Mouse (Mus musculus): Measurements from ENCODE around the gene Olfr115. TPM values are rescaled to one million over a fixed set of nuclear protein-coding genes. Genes with fewer than 3 reads are reported as not detected.

Olfr115 gene
- not detected in 2 replicates for polyA plus RNA-seq (2016; fragmentation: Nextera tagmentation; extraction: Ambion mirVana)

GRCm38 (mm10) chr17:37627009-37627408, at the start of gene Olfr115, which contains the start of gene Olfr116:
Olfr115 (minus strand) TSS chr17:37627109.
Olfr116 (minus strand) TSS chr17:37627199.
- no peaks in the 10 kb centered on the region for H3K27me3 ChIP-seq (ENCODE audit: poor library complexity, severe bottlenecking)
- 90% methylated on average over 2 of the region's 2 CpGs for WGBS

GRCm38 (mm10) chr17:37666688-37667087, 39.8 kb upstream of the Olfr115 start, which contains the start of gene Olfr118:
Olfr118 (plus strand) TSS chr17:37666988.
- WGBS = 79% methylated on average over 2 of the region's 2 CpGs
- no peak within 1 kb of the TSS for H3K4me3 ChIP-seq
- no peak within 1 kb of the TSS for H3K27ac ChIP-seq
- no peaks in the 10 kb centered on the region for H3K27me3 ChIP-seq (ENCODE audit: poor library complexity, severe bottlenecking)
- H3K9me3 ChIP-seq = no peaks in the 10 kb centered on the region
- DNase-seq (ENCODE audit: extremely low spot score, low spot score) = no peak
- no peaks in the 10 kb centered on the region for H3K4me1 ChIP-seq
- no peaks in the 10 kb centered on the region for H3K36me3 ChIP-seq (replicated peaks)

More at GRCm38 (mm10) chr17:37627009-37627408, at the start of gene Olfr115, which contains the start of gene Olfr116:
- Histone ChIP-seq H3K36me3 (replicated peaks) (no peaks in the 10 kb centered on the region), H3K4me3 (no peak within 1 kb of the TSS), H3K4me1 (no peaks in the 10 kb centered on the region), H3K9me3 (peaks cover 13% of the 10 kb centered on the region; the same call in 1 of the 2 replicates), H3K27ac (no peak within 1 kb of the TSS)
- DNase-seq (ENCODE audit: extremely low spot score, low spot score) = no peak

DNA sequence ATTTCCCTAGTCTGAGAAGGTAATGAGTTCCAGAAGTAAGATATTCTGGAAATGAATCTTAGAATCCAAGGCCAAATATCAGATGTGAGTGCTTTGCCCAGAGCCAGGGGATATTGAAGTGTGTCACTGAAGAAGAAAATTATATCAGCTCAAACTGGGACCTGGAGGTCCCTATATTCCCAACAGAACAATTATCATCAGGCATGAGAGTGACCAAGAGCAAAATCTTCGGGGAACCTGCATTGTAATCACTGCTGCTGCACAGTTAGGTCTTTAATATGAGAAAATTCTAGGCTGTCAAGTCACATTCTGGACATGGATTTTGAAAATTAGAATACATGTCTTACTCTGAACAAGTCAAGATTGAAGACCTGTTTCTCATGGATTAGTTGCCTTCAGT, 36.8 kb upstream of the Olfr115 start, which contains the start of gene Olfr117:
Olfr117 (minus strand) TSS at position 101 of the 400 bp plus-strand sequence.
- Histone ChIP-seq H3K4me1 (no peaks in the 10 kb centered on the region), H3K36me3 (replicated peaks) (no peaks in the 10 kb centered on the region), H3K27me3 (ENCODE audit: poor library complexity, severe bottlenecking) (no peaks in the 10 kb centered on the region), H3K4me3 (no peak within 1 kb of the TSS), H3K9me3 (no peaks in the 10 kb centered on the region; the same call in 1 of the 2 replicates), H3K27ac (no peak within 1 kb of the TSS)
- DNase-seq (ENCODE audit: extremely low spot score, low spot score) = no peak
- 78% methylated on average over 1 of the region's 1 CpGs for WGBS

- Histone ChIP-seq H3K9me3 (no peaks in the 10 kb centered on the region), H3K27ac (no peak within 1 kb of the TSS), H3K4me3 (no peak within 1 kb of the TSS), H3K36me3 (replicated peaks) (no peaks in the 10 kb centered on the region), H3K4me1 (no peaks in the 10 kb centered on the region), H3K27me3 (ENCODE audit: poor library complexity, severe bottlenecking) (no peaks in the 10 kb centered on the region)
- no peak for DNase-seq (ENCODE audit: extremely low spot score, low spot score)
Measured at GRCm38 (mm10) chr17:37592643-37593042, 34.3 kb downstream of the Olfr115 start, which contains the start of gene Olfr114. Olfr114 (minus strand) TSS chr17:37592743.

DNA sequence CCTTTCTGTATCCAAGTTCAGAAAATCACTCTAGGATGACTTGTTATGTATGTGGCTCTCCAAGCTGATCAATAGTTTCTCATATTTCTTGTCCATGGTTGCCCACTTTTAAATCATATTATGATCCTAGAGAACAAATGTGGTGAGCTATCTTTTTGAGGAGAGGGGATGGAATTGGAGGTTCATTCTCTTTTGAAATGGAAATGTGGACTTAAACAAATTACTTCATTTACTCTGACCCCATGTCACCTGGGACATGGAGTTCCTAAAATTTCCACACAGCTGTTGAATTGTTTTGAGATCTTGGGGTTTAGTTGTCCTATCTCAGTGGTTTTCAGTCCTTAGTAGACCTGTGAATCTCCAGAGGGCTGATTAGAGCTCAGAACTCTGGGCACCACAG, 49.3 kb downstream of the Olfr115 start, which contains the start of gene Olfr113:
Olfr113 (minus strand) TSS at position 101 of the 400 bp plus-strand sequence.
- no peaks in the 10 kb centered on the region for H3K4me1 ChIP-seq
- no peak within 1 kb of the TSS for H3K27ac ChIP-seq
- H3K36me3 ChIP-seq (replicated peaks) = no peaks in the 10 kb centered on the region
- no peaks in the 10 kb centered on the region for H3K27me3 ChIP-seq (ENCODE audit: poor library complexity, severe bottlenecking)
- H3K9me3 ChIP-seq = no peaks in the 10 kb centered on the region
- no peak within 1 kb of the TSS for H3K4me3 ChIP-seq
- DNase-seq (ENCODE audit: extremely low spot score, low spot score) = no peak

DNA sequence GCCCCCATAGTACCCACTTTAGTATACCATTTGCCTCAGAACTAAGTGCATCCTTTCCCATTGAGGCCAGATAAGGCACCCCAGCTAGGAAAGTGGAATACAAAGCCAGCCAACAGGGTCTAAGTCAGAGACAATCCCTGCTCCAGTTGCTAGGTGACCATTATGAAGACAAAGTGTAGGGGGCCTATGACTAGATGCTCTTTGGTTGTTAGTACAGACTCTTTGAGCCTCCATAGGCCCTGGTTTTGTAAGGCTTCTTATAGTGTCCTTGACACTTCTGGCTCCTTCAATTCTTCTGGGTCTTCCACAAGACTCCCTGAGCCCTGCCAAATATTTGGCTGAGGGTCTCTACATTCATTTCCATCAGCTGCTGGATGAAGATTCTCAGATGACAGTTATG, 57.6 kb downstream of the Olfr115 start, which contains the start of gene Olfr112:
Olfr112 (minus strand) TSS at position 101 of the 400 bp plus-strand sequence.
- H3K27me3 ChIP-seq (ENCODE audit: poor library complexity, severe bottlenecking) = no peaks in the 10 kb centered on the region

More for the DNA sequence above, 57.6 kb downstream of the Olfr115 start, which contains the start of gene Olfr112:
- Histone ChIP-seq H3K36me3 (replicated peaks) (no peaks in the 10 kb centered on the region), H3K4me1 (no peaks in the 10 kb centered on the region), H3K27ac (no peak within 1 kb of the TSS), H3K4me3 (no peak within 1 kb of the TSS), H3K9me3 (no peaks in the 10 kb centered on the region)
- DNase-seq (ENCODE audit: extremely low spot score, low spot score) = no peak

Other genes with a start within 250 kb of the Olfr115 start
- not detected in 2 replicates for gene Olfr105-ps, start 248.1 kb downstream of the Olfr115 start, polyA plus RNA-seq (2016; fragmentation: Nextera tagmentation; extraction: Ambion mirVana)
- not detected in 2 replicates for gene Olfr106-ps, start 236.7 kb downstream of the Olfr115 start, polyA plus RNA-seq (2016; fragmentation: Nextera tagmentation; extraction: Ambion mirVana)
- gene Olfr107, start 227.9 kb downstream of the Olfr115 start, polyA plus RNA-seq (2016; fragmentation: Nextera tagmentation; extraction: Ambion mirVana) = not detected in 2 replicates
- not detected in 2 replicates for gene Olfr108, start 181.6 kb downstream of the Olfr115 start, polyA plus RNA-seq (2016; fragmentation: Nextera tagmentation; extraction: Ambion mirVana)
- gene Olfr109, start 168.2 kb downstream of the Olfr115 start, polyA plus RNA-seq (2016; fragmentation: Nextera tagmentation; extraction: Ambion mirVana) = not detected in 2 replicates
- gene H2-M2, start 143.6 kb downstream of the Olfr115 start, polyA plus RNA-seq (2016; fragmentation: Nextera tagmentation; extraction: Ambion mirVana) = not detected in 2 replicates
- not detected in 2 replicates for gene Olfr110, start 134.6 kb downstream of the Olfr115 start, polyA plus RNA-seq (2016; fragmentation: Nextera tagmentation; extraction: Ambion mirVana)
- gene Olfr111, start 119.1 kb downstream of the Olfr115 start, polyA plus RNA-seq (2016; fragmentation: Nextera tagmentation; extraction: Ambion mirVana) = not detected in 2 replicates
- gene Olfr112, start 57.7 kb downstream of the Olfr115 start, polyA plus RNA-seq (2016; fragmentation: Nextera tagmentation; extraction: Ambion mirVana) = not detected in 2 replicates
- gene Olfr113, start 49.4 kb downstream of the Olfr115 start, polyA plus RNA-seq (2016; fragmentation: Nextera tagmentation; extraction: Ambion mirVana) = not detected in 2 replicates
- gene Olfr114, start 34.4 kb downstream of the Olfr115 start, polyA plus RNA-seq (2016; fragmentation: Nextera tagmentation; extraction: Ambion mirVana) = not detected in 2 replicates
- gene Olfr116, start 90 bp upstream of the Olfr115 start, polyA plus RNA-seq (2016; fragmentation: Nextera tagmentation; extraction: Ambion mirVana) = not detected in 2 replicates
- gene Olfr117, start 36.7 kb upstream of the Olfr115 start, polyA plus RNA-seq (2016; fragmentation: Nextera tagmentation; extraction: Ambion mirVana) = not detected in 2 replicates
- gene Olfr118, start 39.9 kb upstream of the Olfr115 start, polyA plus RNA-seq (2016; fragmentation: Nextera tagmentation; extraction: Ambion mirVana) = not detected in 2 replicates
- not detected in 2 replicates for gene Olfr119, start 69.5 kb upstream of the Olfr115 start, polyA plus RNA-seq (2016; fragmentation: Nextera tagmentation; extraction: Ambion mirVana)
- not detected in 2 replicates for gene Olfr120, start 94.7 kb upstream of the Olfr115 start, polyA plus RNA-seq (2016; fragmentation: Nextera tagmentation; extraction: Ambion mirVana)
- gene Olfr121, start 121.7 kb upstream of the Olfr115 start, polyA plus RNA-seq (2016; fragmentation: Nextera tagmentation; extraction: Ambion mirVana) = not detected in 2 replicates
- not detected in 2 replicates for gene Olfr122, start 141.5 kb upstream of the Olfr115 start, polyA plus RNA-seq (2016; fragmentation: Nextera tagmentation; extraction: Ambion mirVana)
- not detected in 2 replicates for gene Olfr123, start 166.4 kb upstream of the Olfr115 start, polyA plus RNA-seq (2016; fragmentation: Nextera tagmentation; extraction: Ambion mirVana)
- gene Olfr124, start 172.8 kb upstream of the Olfr115 start, polyA plus RNA-seq (2016; fragmentation: Nextera tagmentation; extraction: Ambion mirVana) = not detected in 2 replicates
- not detected in 2 replicates for gene Olfr125, start 205.8 kb upstream of the Olfr115 start, polyA plus RNA-seq (2016; fragmentation: Nextera tagmentation; extraction: Ambion mirVana)
- gene Olfr126, start 220.4 kb upstream of the Olfr115 start, polyA plus RNA-seq (2016; fragmentation: Nextera tagmentation; extraction: Ambion mirVana) = not detected in 2 replicates

All from forebrain, embryonic 10.5 days (tissue).